Mouse (Mus musculus) kidney, embryonic 14.5 days (tissue): ENCODE results near the gene Adamtsl4. TPM values are rescaled to one million over a fixed set of nuclear protein-coding genes. Genes with fewer than 3 reads are reported as not detected.
"Not testable (repeated sequence)": the region's sequence is repeated elsewhere in the genome, so short reads cannot be mapped to it uniquely, and the experiment has no call there.

Source experiments
- ATAC-seq: fragments of 200-750 bp; cut with Nextera tagmentation; 2 replicates; pipeline ENCODE4 v1.8.0; 2017; ENCODE audit warnings: moderate number of reproducible peaks, mild to moderate bottlenecking, moderate TSS enrichment, moderate library complexity; ENCODE audit not compliant: low FRiP score, low TSS enrichment
- H3K27ac ChIP-seq: fragments of 300-500 bp; sonication (generic); 2 replicates; pipeline ENCODE4 v1.5.1; 2014; ENCODE audit warnings: low read depth, mild to moderate bottlenecking, low read length, moderate library complexity, mixed read lengths
- H3K27me3 ChIP-seq: fragments of 300-500 bp; sonication (generic); 2 replicates; pipeline ENCODE4 v1.6.1; 2014; ENCODE audit warnings: mild to moderate bottlenecking, low read length; ENCODE audit not compliant: control insufficient read depth, insufficient read depth
- H3K36me3 ChIP-seq: fragments of 300-500 bp; sonication (generic); 2 replicates; pipeline ENCODE4 v1.6.1; 2014; ENCODE audit warnings: low read length, mixed read lengths; ENCODE audit not compliant: control insufficient read depth, insufficient read depth
- H3K4me1 ChIP-seq: fragments of 300-500 bp; sonication (generic); 2 replicates; pipeline ENCODE4 v1.6.1; 2014; ENCODE audit warnings: low read length, mixed read lengths; ENCODE audit not compliant: control insufficient read depth, insufficient read depth
- H3K4me2 ChIP-seq: fragments of 300-500 bp; sonication (generic); replicated peaks from 2 replicates; pipeline ENCODE4 v1.6.1; 2014; ENCODE audit warnings: low read depth, mild to moderate bottlenecking, low read length
- H3K4me3 ChIP-seq: fragments of 300-500 bp; sonication (generic); 2 replicates; pipeline ENCODE4 v1.5.1; 2014; ENCODE audit warnings: mild to moderate bottlenecking, low read length
- H3K9ac ChIP-seq: fragments of 300-500 bp; sonication (generic); 2 replicates; pipeline ENCODE4 v1.6.1; 2014; ENCODE audit warnings: low read depth, mild to moderate bottlenecking, low read length, moderate library complexity
- H3K9me3 ChIP-seq: fragments of 300-500 bp; sonication (generic); 2 replicates; pipeline ENCODE4 v1.6.1; 2016; ENCODE audit warnings: low read length; ENCODE audit not compliant: control insufficient read depth
- WGBS: fragments of 180-500 bp; shearing (Covaris S2); extraction: QIAGEN DNeasy Blood & Tissue Kit; methylation state at CpG from one replicate; pipeline ENCODE4 v1.1.7; 2014; 5-methylcytosine and 5-hydroxymethylcytosine counted together
- polyA plus RNA-seq: library from polyadenylated mRNA; unstranded; fragments of >200 nt; fragmentation: Nextera tagmentation; extraction: Ambion mirVana; gene quantifications from 2 replicates; pipeline ENCODE4 v1.2.1, GENCODE M21; 2014

The Adamtsl4 gene
- polyA plus RNA-seq, 1 experiment from 2014 or later, result 3.7 TPM

DNA sequence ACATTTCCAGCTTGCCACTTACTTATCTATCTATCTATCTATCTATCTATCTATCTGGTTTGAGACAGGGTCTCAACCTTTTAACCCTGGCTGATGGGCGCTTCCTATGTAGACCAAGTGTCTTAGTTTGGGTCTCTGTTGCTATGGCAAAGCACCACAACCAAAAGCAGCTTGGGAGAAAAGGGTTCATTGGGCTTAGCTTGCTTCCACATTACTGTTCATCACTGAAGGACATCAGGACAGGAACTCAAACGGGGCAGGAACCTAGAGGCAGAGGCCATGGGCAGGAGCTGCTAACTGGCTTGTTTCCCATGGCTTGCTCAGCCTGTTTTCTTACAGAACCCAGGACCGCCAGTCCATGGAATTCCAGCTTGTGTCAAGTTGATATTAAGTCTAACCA lies 30.6 kb downstream of the Adamtsl4 start:
- no peak overlapping the region for H3K9ac ChIP-seq
- no peak overlapping the region for H3K27ac ChIP-seq
- no peak overlapping the region for H3K4me3 ChIP-seq
- H3K27me3 ChIP-seq, result no peaks in the 10 kb centered on the region
- H3K9me3 ChIP-seq, result no peaks in the 10 kb centered on the region
- peaks cover 26% of the 10 kb centered on the region; the same call in 1 of the 2 replicates for H3K4me1 ChIP-seq
- H3K4me2 ChIP-seq, result no peak overlapping the region
- ATAC-seq, result no peak
- 90% methylated on average over 3 of the region's 3 CpGs for WGBS
- peaks cover 20% of the 10 kb centered on the region for H3K36me3 ChIP-seq

DNA sequence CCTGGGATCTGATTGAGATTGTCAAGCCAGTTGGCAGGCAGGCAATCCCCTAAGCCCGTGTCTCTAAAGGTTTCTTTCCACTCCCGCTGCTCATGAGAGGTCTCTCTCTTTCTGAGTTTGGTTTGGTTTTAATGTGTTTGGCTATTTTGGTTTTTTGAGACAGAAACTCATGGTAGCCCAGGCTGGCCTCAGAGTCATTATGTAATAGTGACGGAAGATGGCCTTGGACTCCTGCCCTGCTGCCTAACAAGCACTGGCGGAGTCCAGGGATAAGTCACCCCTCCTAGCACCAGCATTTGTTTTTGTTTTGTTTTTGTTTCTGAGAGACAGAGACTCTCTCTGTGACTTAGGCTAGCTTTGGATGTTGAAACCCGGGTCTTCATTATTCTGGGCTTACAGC lies 32.3 kb downstream of the Adamtsl4 start:
- no peak overlapping the region for H3K4me2 ChIP-seq
- WGBS, result 92% methylated on average over 5 of the region's 5 CpGs
- H3K4me3 ChIP-seq, result no peak overlapping the region

DNA sequence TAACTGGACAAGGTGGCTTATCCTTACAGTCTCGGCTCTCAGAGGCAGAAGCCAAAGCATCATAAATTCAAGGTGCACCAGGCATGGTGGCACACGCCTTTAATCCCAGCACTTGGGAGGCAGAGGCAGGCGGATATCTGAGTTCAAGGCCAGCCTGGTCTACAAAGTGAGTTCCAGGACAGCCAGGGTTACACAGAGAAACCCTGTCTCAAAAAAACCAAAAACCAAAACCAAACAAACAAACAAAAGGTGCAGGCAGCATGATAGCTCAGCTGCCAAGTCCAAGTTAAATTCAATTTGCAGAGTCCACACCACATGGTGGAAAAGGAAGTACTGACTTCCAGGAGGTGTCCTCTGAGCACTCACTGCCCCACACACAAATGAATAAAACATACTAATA lies 33.3 kb downstream of the Adamtsl4 start:
- H3K27me3 ChIP-seq, H3K36me3 ChIP-seq, ATAC-seq, H3K4me3 ChIP-seq, H3K27ac ChIP-seq, H3K4me2 ChIP-seq, H3K9me3 ChIP-seq, H3K9ac ChIP-seq: not testable (repeated sequence)
- WGBS, result 84% methylated on average over 3 of the region's 3 CpGs
- H3K4me1 ChIP-seq, result peaks cover 11% of the 10 kb centered on the region; the same call in 1 of the 2 replicates

More for the DNA sequence above, 32.3 kb downstream of the Adamtsl4 start:
- Histone ChIP-seq H3K27me3 (no peaks in the 10 kb centered on the region), H3K36me3 (peaks cover 4% of the 10 kb centered on the region), H3K9me3 (no peaks in the 10 kb centered on the region), H3K27ac (no peak overlapping the region), H3K4me1 (peaks cover 13% of the 10 kb centered on the region; the same call in 1 of the 2 replicates), H3K9ac (no peak overlapping the region)
- no peak for ATAC-seq

DNA sequence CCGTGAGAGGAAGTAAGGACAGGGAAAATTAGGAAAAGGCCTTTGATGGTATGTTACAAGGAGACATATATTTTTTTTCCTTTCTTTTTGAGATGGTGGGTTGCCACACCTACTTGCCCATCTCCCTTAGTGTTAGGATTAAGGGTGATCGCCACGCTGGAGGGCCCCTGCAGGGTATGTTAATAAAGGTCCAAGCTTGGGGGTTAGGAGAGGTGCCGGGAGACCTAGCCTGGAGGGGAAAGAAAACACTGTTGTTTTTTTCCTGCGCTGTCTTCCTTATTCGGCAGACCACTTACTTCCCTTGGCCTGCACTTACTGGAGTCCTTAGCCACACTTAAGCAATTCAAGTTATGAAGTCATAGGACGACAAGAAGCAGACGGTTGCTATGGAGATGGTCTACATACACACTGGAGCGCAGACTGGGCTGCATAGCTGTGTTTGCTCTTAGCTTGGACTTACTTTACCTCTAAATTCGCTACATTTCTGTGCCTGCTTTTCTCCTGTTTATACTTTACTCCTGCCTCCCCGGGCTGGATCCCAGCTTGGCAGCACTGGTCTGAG lies 34.2 kb downstream of the Adamtsl4 start:
- Histone ChIP-seq H3K36me3 (no peaks in the 10 kb centered on the region), H3K9me3 (no peaks in the 10 kb centered on the region), H3K27ac (no peak overlapping the region), H3K4me2 (no peak overlapping the region), H3K27me3 (no peaks in the 10 kb centered on the region), H3K4me3 (no peak overlapping the region), H3K4me1 (peaks cover 11% of the 10 kb centered on the region; the same call in 1 of the 2 replicates), H3K9ac (no peak overlapping the region)
- no peak for ATAC-seq
- 33% methylated on average over 11 of the region's 11 CpGs for WGBS

DNA sequence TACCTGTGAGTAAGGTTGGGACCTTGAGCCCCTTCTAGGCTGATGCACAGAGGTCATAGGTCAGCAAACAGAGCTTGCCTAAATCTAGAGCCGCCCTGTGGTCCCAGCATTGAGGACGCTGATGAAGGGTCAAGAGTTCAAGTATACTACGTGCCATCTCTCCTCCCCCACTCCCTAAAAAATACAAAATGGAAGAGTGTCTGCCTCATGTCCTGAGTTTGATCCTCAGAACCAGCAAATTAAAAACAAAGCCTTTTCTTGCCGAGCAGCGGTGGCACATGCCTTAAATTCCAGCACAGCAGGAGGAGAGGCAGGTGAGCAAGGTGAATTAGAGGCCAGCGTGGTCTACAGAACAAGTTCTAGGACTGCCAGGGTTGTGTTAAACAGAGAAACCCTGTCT lies 34.8 kb downstream of the Adamtsl4 start:
- no peak overlapping the region for H3K4me3 ChIP-seq
- H3K4me1 ChIP-seq, result peaks cover 11% of the 10 kb centered on the region; the same call in 1 of the 2 replicates
- H3K9ac ChIP-seq, result no peak overlapping the region
- no peak for ATAC-seq
- no peaks in the 10 kb centered on the region for H3K9me3 ChIP-seq
- no peaks in the 10 kb centered on the region for H3K36me3 ChIP-seq
- WGBS, result 31% methylated on average over 6 of the region's 6 CpGs
- H3K4me2 ChIP-seq, result no peak overlapping the region
- H3K27ac ChIP-seq, result no peak overlapping the region
- no peaks in the 10 kb centered on the region for H3K27me3 ChIP-seq

DNA sequence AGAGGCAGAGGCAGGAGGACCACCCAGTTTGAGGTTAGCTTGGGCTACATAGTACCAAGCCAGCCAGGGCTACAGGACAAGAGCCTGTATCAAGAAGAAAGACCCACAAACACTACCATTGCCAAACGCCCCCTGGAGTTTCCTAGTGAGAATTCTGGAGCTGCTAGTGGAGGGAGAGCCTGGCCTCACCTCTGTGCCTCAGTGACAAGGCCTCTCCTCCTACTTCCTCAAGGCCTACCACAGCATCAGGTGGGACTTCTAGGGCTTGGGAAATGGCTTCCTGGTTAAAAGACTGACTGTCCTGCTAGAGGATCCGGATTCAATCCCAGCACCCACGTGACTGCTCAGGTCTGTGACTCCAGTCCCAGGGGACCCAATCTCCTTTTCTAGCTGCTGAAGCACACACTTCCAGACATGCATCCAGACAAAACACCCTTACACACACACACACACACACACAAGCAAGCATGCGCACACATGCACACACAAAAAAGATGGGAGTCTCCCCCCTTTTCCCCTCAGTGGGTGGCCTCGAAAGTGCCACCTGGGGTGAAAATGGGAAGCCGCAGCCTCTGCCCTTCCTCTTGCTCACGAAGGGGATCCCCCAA lies 35.4 kb downstream of the Adamtsl4 start:
- Histone ChIP-seq H3K27me3 (no peaks in the 10 kb centered on the region), H3K9ac (no peak overlapping the region), H3K4me2 (no peak overlapping the region), H3K36me3 (no peaks in the 10 kb centered on the region), H3K4me1 (peaks cover 11% of the 10 kb centered on the region; the same call in 1 of the 2 replicates), H3K27ac (no peak overlapping the region), H3K4me3 (no peak overlapping the region), H3K9me3 (no peaks in the 10 kb centered on the region)
- WGBS, result 65% methylated on average over 7 of the region's 7 CpGs
- ATAC-seq, result no peak

DNA sequence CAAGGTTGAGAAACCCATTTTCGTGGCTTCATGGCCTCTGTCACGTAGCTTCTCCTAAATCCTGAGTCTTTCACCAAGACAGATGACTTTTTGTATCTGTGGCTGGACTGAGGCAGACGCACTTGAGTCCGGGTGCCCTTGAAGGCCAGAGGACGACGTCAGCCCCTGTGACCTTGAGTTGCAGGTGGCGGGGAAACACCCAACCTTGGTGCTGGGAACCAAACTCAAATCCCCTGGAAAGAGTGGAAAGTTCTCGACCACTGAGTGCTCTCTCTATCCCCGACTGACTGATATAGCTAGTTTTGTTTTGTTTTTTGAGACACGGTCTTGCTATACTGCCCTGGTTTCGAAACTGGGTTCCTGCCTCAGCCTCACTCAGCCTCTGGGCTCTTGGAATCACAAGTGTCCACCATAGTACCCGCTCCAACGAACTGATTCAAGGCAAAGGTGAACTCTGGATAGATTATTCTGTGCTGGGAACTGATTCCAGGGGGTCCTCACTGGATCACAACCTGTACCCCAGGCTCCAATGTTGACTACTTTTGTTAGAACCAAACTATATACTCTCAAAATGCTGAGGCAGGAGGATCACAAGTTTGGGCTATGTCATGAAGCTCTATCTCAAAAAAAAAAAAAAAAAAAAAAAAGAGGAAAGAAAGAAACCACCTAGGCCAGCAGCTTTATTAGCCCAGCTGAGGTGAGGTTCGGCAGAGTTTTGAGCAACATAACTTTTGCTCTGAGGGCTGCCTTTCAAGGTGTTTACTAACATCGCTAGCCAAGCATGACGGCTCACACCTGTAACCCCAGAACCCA lies 36.1 kb downstream of the Adamtsl4 start:
- Histone ChIP-seq H3K36me3 (no peaks in the 10 kb centered on the region), H3K4me1 (peaks cover 11% of the 10 kb centered on the region; the same call in 1 of the 2 replicates), H3K9ac (no peak overlapping the region), H3K27ac (0 out of 2 replicates have a peak overlapping the region, but pooled peaks have one; percentile 74), H3K9me3 (no peaks in the 10 kb centered on the region), H3K4me2 (no peak overlapping the region), H3K4me3 (no peak overlapping the region), H3K27me3 (no peaks in the 10 kb centered on the region)
- no peak for ATAC-seq
- 85% methylated on average over 16 of the region's 16 CpGs for WGBS

DNA sequence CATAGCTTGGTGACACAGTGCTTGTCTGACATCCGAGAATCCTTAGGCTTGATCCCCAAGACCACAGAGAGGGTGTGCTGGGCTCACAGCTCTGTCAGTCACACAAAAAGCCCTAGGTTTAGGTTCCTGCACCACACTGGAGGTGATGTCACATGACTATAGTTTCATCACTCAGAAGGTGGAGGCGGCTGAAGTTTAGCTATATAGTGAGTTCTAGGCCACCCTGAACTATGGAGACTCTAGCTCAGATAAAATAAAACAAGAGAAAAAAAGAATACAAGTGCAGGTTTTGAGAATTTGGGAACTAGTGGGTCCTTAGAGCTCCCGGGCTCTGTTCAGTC lies 36.7 kb downstream of the Adamtsl4 start:
- H3K9ac ChIP-seq, result no peak overlapping the region
- no peak for ATAC-seq
- H3K4me2 ChIP-seq, result no peak overlapping the region
- H3K4me3 ChIP-seq, result no peak overlapping the region
- peak overlapping the region; percentile 74; the same call in 1 of the 2 replicates for H3K27ac ChIP-seq
- no peaks in the 10 kb centered on the region for H3K36me3 ChIP-seq
- H3K27me3 ChIP-seq, result no peaks in the 10 kb centered on the region
- H3K9me3 ChIP-seq, result no peaks in the 10 kb centered on the region
- 82% methylated on average over 3 of the region's 3 CpGs for WGBS
- H3K4me1 ChIP-seq, result peaks cover 11% of the 10 kb centered on the region; the same call in 1 of the 2 replicates
